Mouse (Mus musculus) lung, embryonic 14.5 days (tissue): Measurements from ENCODE around the gene Clmp. TPM values are rescaled to one million over a fixed set of nuclear protein-coding genes. Genes with fewer than 3 reads are reported as not detected.
"Not testable (repeated sequence)": the region's sequence is repeated elsewhere in the genome, so short reads cannot be mapped to it uniquely, and the experiment has no call there.

Source experiments
- ATAC-seq: fragments of 200-750 bp; cut with Nextera tagmentation; 2 replicates; pipeline ENCODE4 v1.8.0; 2017; ENCODE audit warnings: mild to moderate bottlenecking, moderate TSS enrichment, moderate library complexity; ENCODE audit not compliant: insufficient read depth
- DNase-seq: peaks from one replicate; pipeline ENCODE4 v3.0.0-alpha.2; 2015
- H3K27ac ChIP-seq: fragments of 300-500 bp; sonication (generic); 2 replicates; pipeline ENCODE4 v1.5.1; 2014; ENCODE audit warnings: low read depth, mild to moderate bottlenecking, moderate library complexity
- H3K27me3 ChIP-seq: fragments of 300-500 bp; sonication (generic); 2 replicates; pipeline ENCODE4 v1.6.1; 2014; ENCODE audit warnings: low read length, control low read depth; ENCODE audit not compliant: insufficient read depth
- H3K36me3 ChIP-seq: fragments of 300-500 bp; sonication (generic); 2 replicates; pipeline ENCODE4 v1.6.1; 2014; ENCODE audit warnings: control low read depth; ENCODE audit not compliant: insufficient read depth
- H3K4me1 ChIP-seq: fragments of 300-500 bp; sonication (generic); 2 replicates; pipeline ENCODE4 v1.6.1; 2014; ENCODE audit warnings: antibody characterized with exemption, control low read depth; ENCODE audit not compliant: insufficient read depth
- H3K4me2 ChIP-seq: fragments of 300-500 bp; sonication (generic); 2 replicates; pipeline ENCODE4 v1.6.1; 2014; ENCODE audit warnings: mild to moderate bottlenecking
- H3K4me3 ChIP-seq: fragments of 300-500 bp; sonication (generic); 2 replicates; pipeline ENCODE4 v1.5.1; 2014; ENCODE audit warnings: low read depth, low read length
- H3K9ac ChIP-seq: fragments of 300-500 bp; sonication (generic); 2 replicates; pipeline ENCODE4 v1.6.1; 2014
- H3K9me3 ChIP-seq: fragments of 300-500 bp; sonication (generic); 2 replicates; pipeline ENCODE4 v1.6.1; 2016; ENCODE audit warnings: low read depth, low read length, control low read depth
- CTCF ChIP-seq: IDR thresholded peaks from 2 replicates; pipeline ENCODE4 v1.5.1; 2016; ENCODE audit warnings: antibody characterized with exemption, low read depth
- WGBS: fragments of 180-500 bp; shearing (Covaris S2); extraction: QIAGEN DNeasy Blood & Tissue Kit; methylation state at CpG from one replicate; pipeline ENCODE4 v1.1.7; 2014; 5-methylcytosine and 5-hydroxymethylcytosine counted together
- polyA plus RNA-seq: library from polyadenylated mRNA; unstranded; fragments of >200 nt; fragmentation: Nextera tagmentation; extraction: Ambion mirVana; gene quantifications from 2 replicates; pipeline ENCODE4 v1.2.1, GENCODE M21; 2014

Clmp gene
- polyA plus RNA-seq, 1 experiment from 2014 or later, result 20.6 TPM

DNA sequence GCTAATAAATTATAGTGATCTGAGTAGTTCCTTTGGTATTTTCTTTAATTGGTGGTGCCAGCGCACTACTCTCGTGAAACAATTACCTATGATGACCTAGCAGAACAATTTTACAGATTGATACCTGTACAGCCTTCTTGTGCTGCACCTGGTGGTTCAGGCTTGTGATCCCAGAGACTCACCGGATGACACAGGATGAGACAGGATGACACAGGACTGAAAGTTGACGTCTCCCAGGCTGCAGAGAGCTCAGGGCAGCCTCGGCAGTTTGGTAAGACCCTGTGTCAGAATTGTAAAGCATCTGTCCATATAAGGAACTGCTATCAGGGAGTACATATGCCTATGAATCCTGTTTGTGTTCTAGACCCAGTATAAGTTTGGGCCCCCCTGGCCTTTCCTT, 109.2 kb downstream of the Clmp start:
- 52% methylated on average over 5 of the region's 5 CpGs for WGBS
- ATAC-seq (no peak), DNase-seq (no peak)
- Histone ChIP-seq H3K4me3 (no peak overlapping the region), H3K27me3 (no peaks in the 10 kb centered on the region), H3K9me3 (no peaks in the 10 kb centered on the region), H3K4me1 (peaks cover 9% of the 10 kb centered on the region), H3K36me3 (no peaks in the 10 kb centered on the region), H3K27ac (no peak overlapping the region), H3K4me2 (no peak overlapping the region), H3K9ac (no peak overlapping the region)
- no peak for TF ChIP-seq CTCF

- Histone ChIP-seq H3K27me3 (no peaks in the 10 kb centered on the region), H3K27ac (no peak overlapping the region), H3K9ac (no peak overlapping the region), H3K36me3 (no peaks in the 10 kb centered on the region), H3K4me2 (no peak overlapping the region), H3K4me3 (no peak overlapping the region), H3K9me3 (no peaks in the 10 kb centered on the region), H3K4me1 (peaks cover 9% of the 10 kb centered on the region)
- DNase-seq, result no peak
- no peak for ATAC-seq
- WGBS, result 62% methylated on average over 2 of the region's 2 CpGs
- TF ChIP-seq CTCF, result no peak
These were observed 109.8 kb downstream of the Clmp start for GRCm38 (mm10) chr9:40795562-40795961.

- no peak for ATAC-seq
- Histone ChIP-seq H3K4me1 (peaks cover 9% of the 10 kb centered on the region), H3K27me3 (no peaks in the 10 kb centered on the region), H3K9me3 (no peaks in the 10 kb centered on the region), H3K36me3 (no peaks in the 10 kb centered on the region), H3K27ac (no peak overlapping the region; the same call in 1 of the 2 replicates), H3K4me3 (no peak overlapping the region), H3K9ac (no peak overlapping the region), H3K4me2 (no peak overlapping the region)
- no peak for TF ChIP-seq CTCF
- WGBS, result 49% methylated on average over 4 of the region's 4 CpGs
- DNase-seq, result no peak
These were observed 110.3 kb downstream of the Clmp start for GRCm38 (mm10) chr9:40796054-40796453.

- H3K36me3 ChIP-seq, result peaks cover 14% of the 10 kb centered on the region
- peak overlapping the region; percentile 99; the same call in 1 of the 2 replicates for H3K27ac ChIP-seq
- 63% methylated on average over 9 of the region's 9 CpGs for WGBS
- H3K9ac ChIP-seq, result no peak overlapping the region
- peaks cover 9% of the 10 kb centered on the region for H3K4me1 ChIP-seq
- no peak overlapping the region for H3K4me3 ChIP-seq
- no peak for TF ChIP-seq CTCF
- ATAC-seq (no peak), DNase-seq (no peak)
- no peaks in the 10 kb centered on the region for H3K27me3 ChIP-seq
- H3K4me2 ChIP-seq, result no peak overlapping the region
- no peaks in the 10 kb centered on the region for H3K9me3 ChIP-seq
These were observed 112.6 kb downstream of the Clmp start for GRCm38 (mm10) chr9:40798247-40798960.

DNA sequence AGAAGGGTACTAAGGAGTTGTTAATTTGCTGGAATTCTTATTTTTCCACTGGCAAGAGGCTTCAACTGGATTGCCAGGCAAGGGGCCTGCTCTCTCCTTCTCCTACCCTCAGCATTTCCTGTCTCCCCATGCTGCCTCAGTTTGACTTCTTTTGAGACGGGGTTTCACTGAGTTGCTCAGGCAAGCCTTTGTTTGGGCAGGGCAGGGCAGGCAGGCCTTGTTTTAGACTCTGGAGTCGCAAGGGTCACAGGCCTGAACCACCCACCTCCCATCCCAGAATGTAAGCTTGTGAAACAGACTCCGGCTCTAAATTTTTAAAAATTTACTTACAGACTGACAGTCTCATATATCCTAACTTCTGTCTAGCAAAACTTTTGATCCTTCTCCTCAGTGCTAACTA, 113.3 kb downstream of the Clmp start:
- peak overlapping the region; percentile 99; the same call in 1 of the 2 replicates for H3K4me3 ChIP-seq
- H3K9me3 ChIP-seq, result no peaks in the 10 kb centered on the region
- WGBS, result 49% methylated on average over 3 of the region's 3 CpGs
- peak overlapping the region; percentile 79 for H3K9ac ChIP-seq
- H3K27ac ChIP-seq, result peak overlapping the region; percentile 99
- TF ChIP-seq CTCF, result no peak
- DNase-seq (no peak), ATAC-seq (no peak)
- peaks cover 21% of the 10 kb centered on the region for H3K36me3 ChIP-seq
- peak overlapping the region; percentile 87 for H3K4me2 ChIP-seq
- no peaks in the 10 kb centered on the region for H3K27me3 ChIP-seq
- H3K4me1 ChIP-seq, result peaks cover 9% of the 10 kb centered on the region

DNA sequence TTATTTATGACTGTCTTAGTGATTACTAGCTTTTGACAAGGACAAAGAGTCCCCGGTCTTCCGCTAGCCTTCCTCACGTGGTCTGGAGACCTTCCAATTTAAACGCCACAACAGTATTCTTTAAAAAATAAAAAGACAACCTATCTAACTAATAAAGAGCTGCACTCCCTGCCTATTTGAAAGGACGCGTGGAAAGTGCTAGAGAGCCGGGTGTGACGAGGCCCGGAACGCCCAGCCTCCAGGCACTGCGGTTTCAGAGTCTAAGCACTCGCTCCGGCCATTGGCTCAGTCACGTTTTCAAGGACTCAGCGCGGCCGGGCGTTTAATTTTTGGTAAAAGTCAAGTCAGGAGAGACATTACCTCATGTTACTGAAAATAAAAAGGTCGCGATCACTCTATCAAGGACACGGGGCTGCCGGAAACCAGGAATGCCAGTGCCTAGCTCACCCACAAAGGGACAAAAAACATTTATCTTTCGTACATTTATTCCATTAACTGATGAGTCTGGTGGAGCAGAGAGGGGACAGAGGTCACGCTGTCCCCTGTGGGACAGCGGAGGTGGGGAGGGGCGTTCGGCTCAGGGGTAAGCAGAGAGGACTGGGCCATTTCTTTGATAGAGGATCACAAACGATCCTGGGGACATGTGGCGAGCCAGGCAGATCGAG, 114.2 kb downstream of the Clmp start:
- WGBS, result under 1% methylated on average over 30 of the region's 30 CpGs
- DNase-seq, result peak; percentile 88
- peak; percentile 20 for ATAC-seq
- H3K27ac ChIP-seq, result peak overlapping the region; percentile 99
- peaks cover 30% of the 10 kb centered on the region for H3K36me3 ChIP-seq
- peak overlapping the region; percentile 99 for H3K4me3 ChIP-seq
- no peak for TF ChIP-seq CTCF
- H3K4me1 ChIP-seq, result peaks cover 9% of the 10 kb centered on the region
- peak overlapping the region; percentile 87 for H3K4me2 ChIP-seq
- H3K9ac ChIP-seq, result peak overlapping the region; percentile 79
- H3K9me3 ChIP-seq, result no peaks in the 10 kb centered on the region
- no peaks in the 10 kb centered on the region for H3K27me3 ChIP-seq

DNA sequence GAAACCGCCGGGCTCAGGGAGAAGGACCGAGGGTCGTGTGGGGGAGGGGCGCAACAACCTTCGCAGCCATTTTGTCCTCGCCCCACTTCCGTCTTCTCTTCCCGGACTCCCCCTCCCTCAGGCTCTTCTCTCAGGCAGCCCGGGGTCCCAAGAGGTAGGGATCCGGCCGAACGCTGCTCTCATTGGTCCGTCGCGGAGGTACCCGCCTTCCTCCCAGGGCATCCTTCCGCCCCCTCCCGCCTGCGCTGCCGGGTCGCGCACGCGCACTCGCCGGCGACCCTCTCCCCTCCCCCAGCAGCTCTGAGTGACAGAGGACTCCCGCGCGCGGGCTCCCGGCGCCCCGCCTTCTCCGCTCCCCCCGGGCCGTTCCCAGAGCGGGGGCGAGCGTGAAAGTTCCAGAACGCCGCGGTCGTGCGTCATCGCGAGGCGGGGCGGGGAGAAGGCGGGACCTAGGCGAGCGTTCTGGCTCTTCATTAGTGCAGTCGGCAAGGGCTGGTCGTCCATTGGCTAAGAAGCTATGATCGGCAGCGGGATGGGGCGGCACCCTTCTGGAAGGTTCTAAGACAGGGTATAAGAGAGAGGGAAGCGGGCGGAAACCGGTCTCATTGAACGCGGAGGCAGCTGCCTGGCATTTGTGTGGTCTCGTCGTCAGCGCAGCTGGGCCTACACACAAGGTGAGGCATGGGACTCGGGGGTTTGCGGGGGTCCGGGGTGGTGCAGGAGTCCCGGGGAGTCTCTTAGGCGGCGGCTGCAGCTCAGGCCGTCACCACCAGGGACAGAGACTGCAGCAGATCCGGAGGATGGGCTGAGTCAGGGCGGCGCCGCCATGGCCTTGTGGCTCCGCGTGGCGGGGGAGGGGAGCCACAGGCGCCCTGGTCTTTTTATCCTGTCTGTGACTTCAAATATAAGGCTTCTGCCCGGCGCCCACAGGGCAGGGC, 115.2 kb downstream of the Clmp start, which contains the start of gene Hspa8:
Gene Hspa8 (plus strand): TSS at position 310 of the 938 bp plus-strand sequence.
- H3K4me2 ChIP-seq, result peak within 1 kb of the TSS; percentile 87
- WGBS, result 1% methylated on average over 83 of the region's 83 CpGs
- H3K9ac ChIP-seq, result peak within 1 kb of the TSS; percentile 100
- H3K4me3 ChIP-seq, result peak within 1 kb of the TSS; percentile 99
- peaks cover 39% of the 10 kb centered on the region for H3K36me3 ChIP-seq
- H3K4me1 ChIP-seq, result peaks cover 9% of the 10 kb centered on the region
- no peaks in the 10 kb centered on the region for H3K9me3 ChIP-seq
- peak; percentile 100 for DNase-seq
- peak; percentile 97 for ATAC-seq
- peak; percentile 43 for TF ChIP-seq CTCF
- H3K27me3 ChIP-seq, result no peaks in the 10 kb centered on the region
- H3K27ac ChIP-seq, result peak within 1 kb of the TSS; percentile 99

DNA sequence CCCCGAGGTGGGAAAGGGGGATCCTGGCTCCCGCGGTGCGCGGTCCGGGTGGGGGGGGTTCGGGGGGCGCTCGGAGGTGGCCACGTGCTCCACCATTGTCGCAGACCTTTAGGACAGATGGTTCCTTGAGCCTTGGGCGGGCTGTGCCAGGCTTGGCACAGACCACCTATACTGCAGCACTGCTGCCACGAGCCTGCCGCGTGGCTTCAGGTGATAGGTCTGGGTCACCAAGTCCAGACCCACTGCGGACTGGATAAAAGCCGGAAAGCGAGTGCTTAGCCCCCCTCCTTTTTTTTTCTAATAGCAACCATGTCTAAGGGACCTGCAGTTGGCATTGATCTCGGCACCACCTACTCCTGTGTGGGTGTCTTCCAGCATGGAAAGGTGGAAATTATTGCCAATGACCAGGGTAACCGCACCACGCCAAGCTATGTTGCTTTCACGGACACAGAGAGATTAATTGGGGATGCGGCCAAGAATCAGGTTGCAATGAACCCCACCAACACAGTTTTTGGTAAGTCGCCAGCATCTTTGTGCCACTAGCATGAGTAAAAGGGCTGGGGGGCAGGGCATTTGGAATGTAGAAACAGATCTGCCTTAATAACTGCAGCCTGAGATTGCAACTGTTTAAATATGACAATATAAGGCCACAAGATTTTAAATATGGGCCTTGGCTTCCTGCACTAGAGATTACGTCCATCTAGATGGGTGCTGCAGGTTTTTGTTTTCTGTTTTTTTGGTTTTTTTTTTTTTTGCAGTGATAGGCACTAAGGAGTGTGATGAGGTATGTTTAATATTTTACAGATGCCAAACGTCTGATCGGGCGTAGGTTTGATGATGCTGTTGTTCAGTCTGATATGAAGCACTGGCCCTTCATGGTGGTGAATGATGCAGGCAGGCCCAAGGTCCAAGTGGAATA, 116.1 kb downstream of the Clmp start:
- Histone ChIP-seq H3K36me3 (peaks cover 49% of the 10 kb centered on the region), H3K4me2 (peak overlapping the region; percentile 78), H3K9ac (peak overlapping the region; percentile 100), H3K4me3 (peak overlapping the region; percentile 99), H3K27ac (peak overlapping the region; percentile 96)
- not testable (repeated sequence) for H3K27me3 ChIP-seq, H3K4me1 ChIP-seq, H3K9me3 ChIP-seq
- peak; percentile 71 for DNase-seq
- WGBS, result under 1% methylated on average over 28 of the region's 28 CpGs
- ATAC-seq, result peak; percentile 7

DNA sequence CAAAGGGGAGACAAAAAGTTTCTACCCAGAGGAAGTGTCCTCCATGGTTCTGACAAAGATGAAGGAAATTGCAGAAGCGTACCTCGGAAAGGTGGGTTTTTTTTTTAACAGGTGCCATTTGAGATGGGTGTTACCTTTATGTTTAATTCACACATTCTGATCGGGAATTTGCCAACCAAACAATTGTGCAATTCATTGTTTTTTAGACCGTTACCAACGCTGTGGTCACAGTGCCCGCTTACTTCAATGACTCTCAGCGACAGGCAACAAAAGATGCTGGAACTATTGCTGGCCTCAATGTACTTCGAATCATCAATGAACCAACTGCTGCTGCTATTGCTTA, 116.7 kb downstream of the Clmp start:
- H3K27ac ChIP-seq, H3K27me3 ChIP-seq, DNase-seq, H3K4me1 ChIP-seq, ATAC-seq, H3K9me3 ChIP-seq: not testable (repeated sequence)
- Histone ChIP-seq H3K4me2 (peak overlapping the region; percentile 78), H3K4me3 (peak overlapping the region; percentile 99), H3K9ac (peak overlapping the region; percentile 100), H3K36me3 (peaks cover 54% of the 10 kb centered on the region)
- 3% methylated on average over 8 of the region's 8 CpGs for WGBS
